Mouse (Mus musculus): ENCODE data around the gene Mog.

The Mog gene

DNA sequence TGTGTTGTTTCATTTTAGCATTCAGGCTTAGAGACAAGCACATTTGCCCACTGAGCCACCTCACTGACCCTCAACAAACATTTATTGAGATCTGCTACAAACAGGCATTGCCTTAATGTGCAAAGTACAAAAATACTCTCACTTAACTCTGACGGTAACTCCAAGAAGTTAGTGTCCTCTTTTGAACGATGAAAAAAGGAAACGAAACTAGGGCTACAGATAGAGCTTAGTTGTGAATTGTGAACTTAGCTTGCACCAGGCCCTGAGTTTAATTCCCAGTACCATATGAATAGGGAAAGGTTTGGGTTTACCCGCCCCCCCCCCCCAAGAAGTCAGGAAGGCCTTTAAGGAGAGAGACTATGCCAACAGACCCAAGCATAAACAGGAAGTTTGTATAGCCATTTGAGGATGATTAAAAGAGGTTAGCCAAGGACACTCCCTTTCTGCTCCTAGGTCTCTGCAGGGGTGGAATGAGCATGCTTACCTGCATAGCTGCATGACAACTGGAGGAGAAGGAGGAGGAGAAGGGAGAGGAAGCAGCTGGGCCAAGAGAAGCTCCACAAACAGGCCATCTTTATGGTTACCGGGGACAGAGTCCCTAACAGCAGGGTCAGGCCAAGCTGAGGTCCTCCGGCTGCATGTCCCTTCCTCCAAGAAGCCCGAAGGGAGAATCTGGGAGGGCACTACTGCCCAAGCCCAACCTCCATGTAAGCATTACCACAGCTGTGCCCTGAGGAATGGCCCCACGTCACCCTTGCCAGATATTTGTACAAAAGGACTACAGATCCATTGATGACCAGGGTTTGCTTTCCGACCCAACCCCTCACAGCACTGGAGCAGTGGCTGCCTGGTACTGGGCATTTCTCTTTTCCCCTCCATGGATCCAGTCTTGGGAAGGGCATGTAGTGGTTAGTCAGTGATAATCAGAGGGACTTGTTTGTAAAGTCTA lies at the start of gene Mog:
Gene Mog, minus strand, starts transcription at position 771 of the 949 bp plus-strand sequence.
- no peak for DNase-seq (ENCODE audit: low spot score)

DNA sequence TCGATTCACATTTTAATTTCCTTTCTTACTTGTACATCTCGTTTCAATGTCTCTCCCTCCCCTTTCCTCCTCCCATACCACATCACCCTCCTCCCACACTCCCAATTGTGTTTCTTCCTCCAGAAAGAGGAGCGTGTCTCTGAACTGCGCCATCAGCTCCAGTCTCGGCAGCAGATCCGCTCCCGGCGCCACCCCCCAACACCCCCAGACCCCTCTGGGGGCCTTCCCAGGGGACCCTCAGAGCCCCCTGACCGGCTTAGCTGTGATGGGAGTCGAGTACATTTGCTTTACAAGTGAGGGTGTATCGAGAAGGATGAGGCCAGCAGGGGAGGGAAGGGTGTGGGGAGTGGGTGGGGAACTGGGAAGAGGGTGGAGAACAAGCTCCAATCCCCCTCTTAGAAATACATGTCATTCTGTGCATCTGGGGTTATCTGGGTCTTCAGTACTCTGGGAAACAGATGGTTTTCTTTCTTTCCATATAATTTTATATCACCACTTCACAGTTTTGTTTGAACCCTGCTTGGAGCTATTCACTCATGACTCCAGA lies 49.6 kb upstream of the Mog start:
- DNase-seq (ENCODE audit: low spot score) = no peak

- no peak for DNase-seq (ENCODE audit: low spot score)
Measured at GRCm38 (mm10) chr17:37072080-37072729, 49.0 kb upstream of the Mog start.

- no peak for DNase-seq (ENCODE audit: low spot score)
Measured at GRCm38 (mm10) chr17:37070121-37070520, 46.9 kb upstream of the Mog start.

DNA sequence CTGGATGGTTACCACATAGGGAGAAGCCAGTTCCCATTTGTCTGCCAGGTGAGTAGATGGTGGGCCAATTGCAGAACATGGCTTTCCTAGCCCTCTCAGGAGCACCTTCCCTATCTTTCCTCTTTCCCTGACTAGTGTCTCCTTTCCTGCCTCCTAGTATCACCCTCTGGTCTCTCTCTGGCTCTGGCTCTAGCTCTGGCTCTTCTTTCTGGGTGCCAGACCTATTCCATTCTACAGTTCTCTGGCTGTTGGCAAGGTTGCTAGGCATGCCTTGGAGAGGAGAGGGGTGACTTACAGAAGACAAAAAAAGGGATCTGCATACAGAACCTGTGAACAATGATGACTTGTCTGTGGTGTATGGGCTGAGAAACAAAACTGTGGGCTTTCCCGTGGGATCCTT lies 44.7 kb upstream of the Mog start:
- DNase-seq (ENCODE audit: low spot score) = no peak

- no peak for DNase-seq (ENCODE audit: low spot score)
Measured at GRCm38 (mm10) chr17:37065993-37066392, 42.8 kb upstream of the Mog start.

GRCm38 (mm10) chr17:37063686-37064495 lies 40.7 kb upstream of the Mog start:
- DNase-seq (ENCODE audit: low spot score) = no peak

GRCm38 (mm10) chr17:37063063-37063462 lies 39.9 kb upstream of the Mog start:
- no peak for DNase-seq (ENCODE audit: low spot score)

DNA sequence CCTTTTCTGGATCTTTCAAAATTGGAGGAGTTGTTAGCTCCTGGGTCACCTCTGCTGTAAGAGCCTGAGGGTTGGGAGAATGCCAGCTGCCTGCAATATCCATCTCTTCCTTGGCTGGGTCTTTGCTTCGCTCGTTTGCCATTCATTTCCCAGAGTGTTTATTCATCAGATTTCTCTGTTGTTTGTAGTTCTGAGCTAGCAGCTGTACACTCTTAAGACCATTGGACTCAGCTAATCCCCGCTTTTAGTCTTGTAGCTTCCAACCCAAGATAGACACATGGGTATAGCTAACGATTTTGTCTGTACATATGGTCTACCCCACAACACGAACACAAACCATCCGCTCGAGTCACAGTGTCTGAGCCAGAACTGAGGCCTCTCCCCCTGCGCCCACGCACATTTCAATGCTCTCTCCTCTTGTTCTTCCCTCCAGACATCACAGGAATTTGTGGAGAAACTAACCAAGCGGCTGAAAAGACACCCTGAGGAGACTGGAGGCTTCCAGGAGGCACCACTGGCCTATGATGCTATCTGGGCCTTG lies 39.0 kb upstream of the Mog start:
- no peak for DNase-seq (ENCODE audit: low spot score)

GRCm38 (mm10) chr17:37061435-37061834 lies 38.2 kb upstream of the Mog start:
- DNase-seq (ENCODE audit: low spot score) = no peak

GRCm38 (mm10) chr17:37056957-37057356 lies 33.8 kb upstream of the Mog start:
- no peak for DNase-seq (ENCODE audit: low spot score)

DNA sequence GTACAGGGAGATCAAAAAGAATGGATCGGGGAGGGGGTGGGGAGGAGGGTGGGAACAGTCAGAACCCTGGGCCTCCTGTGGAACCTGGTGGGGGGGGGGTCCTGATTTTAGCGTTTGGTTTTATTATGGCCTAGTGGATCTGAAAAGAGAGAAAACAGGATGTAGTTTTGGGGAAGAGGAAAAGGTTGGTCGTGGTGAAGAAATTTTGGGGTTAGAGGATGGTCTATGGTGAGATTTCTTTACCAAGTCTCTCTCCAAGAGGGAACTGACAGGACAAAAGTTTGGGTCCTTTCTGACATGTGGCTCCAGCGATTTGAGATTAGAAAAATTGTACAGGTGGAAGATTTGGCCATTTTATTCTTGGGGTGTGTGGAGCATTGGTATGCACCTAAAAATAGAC lies 28.5 kb upstream of the Mog start:
- DNase-seq (ENCODE audit: low spot score) = no peak

DNA sequence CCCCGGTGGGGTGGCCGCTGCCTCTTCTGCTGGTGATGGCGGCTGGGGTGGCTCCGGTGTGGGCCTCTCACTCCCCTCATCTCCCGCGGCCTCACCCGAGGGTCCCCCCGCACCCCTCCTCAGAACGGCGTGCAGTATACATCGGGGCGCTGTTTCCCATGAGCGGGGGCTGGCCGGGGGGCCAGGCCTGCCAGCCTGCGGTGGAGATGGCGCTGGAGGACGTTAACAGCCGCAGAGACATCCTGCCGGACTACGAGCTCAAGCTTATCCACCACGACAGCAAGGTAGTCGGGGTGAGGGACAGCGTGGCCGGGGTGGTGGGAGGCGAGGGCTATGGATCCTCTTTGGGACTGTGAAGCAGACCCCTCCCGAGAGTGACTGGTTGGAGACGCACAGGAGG lies 27.7 kb upstream of the Mog start:
- no peak for DNase-seq (ENCODE audit: low spot score)

DNA sequence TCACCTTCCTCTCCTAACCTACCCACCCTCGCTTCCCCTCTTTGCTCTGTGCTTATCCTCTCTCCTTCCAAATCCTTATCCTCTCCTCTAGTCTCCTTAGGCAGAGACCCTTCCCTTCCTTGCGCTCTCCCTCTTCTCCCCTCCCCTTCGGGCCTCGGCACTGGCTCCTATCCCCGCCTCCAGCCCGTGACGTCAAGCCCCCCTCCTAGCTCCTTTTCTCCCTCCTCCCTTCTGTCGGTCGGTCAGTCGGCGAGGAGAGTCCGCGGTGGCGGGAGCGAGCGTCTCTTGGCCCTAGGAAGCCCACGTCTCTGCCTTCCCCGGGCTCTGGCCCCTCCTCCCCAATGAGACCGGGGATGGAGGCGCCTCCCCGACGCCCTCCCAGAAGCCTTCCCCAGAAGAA lies 27.2 kb upstream of the Mog start:
- DNase-seq (ENCODE audit: low spot score) = peak; percentile 85

GRCm38 (mm10) chr17:37049570-37050310 lies 26.5 kb upstream of the Mog start:
- peak; percentile 75 for DNase-seq (ENCODE audit: low spot score)

DNA sequence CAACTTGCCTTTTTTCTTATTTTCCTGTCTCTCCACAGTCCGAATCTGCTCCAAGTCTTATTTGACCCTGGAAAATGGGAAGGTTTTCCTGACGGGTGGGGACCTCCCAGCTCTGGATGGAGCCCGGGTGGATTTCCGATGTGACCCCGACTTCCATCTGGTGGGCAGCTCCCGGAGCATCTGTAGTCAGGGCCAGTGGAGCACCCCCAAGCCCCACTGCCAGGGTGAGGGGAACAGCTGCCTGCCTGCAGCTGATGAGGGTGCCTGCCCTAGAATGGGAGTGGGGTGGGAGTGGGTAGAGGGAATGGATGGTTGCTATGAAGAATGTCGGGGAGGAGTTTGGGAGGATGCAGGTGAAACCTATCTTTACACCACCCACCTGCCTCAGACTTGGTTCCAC lies 25.2 kb upstream of the Mog start:
- DNase-seq (ENCODE audit: low spot score) = no peak

DNA sequence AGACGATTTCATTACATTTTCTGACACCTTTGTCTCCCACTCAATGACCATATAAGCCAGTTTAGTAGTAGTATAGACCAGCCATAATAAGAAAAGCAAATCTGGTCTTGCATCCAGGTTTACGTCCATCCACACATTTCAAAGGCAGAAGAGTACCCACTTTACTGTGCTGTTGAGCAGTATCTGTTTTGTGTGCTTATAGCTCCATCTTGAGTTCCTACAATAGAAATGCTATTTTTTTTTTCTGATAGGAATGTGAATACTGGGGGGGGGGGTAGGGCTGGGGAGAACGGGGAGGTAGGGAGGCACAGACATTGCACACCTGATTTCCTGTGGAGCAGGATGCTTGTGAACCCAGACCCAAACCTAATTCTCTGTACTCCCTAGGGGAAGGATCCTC lies 24.8 kb upstream of the Mog start:
- DNase-seq (ENCODE audit: low spot score) = no peak

DNA sequence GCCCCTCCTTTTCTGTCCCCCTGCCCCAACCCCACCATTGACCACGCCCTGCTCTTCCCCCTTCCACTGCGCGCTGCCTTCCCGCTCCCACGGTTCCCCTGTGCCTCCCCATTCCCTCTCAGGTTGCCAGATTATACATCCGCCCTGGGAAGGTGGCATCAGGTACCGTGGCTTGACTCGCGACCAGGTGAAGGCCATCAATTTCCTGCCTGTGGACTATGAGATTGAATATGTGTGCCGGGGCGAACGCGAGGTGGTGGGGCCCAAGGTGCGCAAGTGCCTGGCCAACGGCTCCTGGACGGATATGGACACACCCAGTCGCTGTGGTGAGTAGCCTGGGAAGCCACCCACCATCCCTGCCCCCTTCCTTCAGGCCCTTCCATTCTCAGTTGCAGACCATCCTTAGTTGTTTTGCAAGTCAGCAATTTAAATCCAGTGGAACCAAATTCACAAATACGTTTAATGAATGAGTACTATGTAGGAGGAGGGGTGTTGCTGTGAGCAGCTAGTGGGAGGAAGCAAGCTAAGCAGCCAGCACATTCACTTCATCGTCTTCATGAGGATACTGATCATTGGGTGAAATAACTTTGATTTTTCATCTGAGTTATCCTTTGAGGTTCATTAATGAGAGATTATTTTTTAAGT lies 24.3 kb upstream of the Mog start:
- no peak for DNase-seq (ENCODE audit: low spot score)

- peak; percentile 65 for DNase-seq (ENCODE audit: low spot score)
Measured at GRCm38 (mm10) chr17:37046312-37047112, 23.3 kb upstream of the Mog start.

All from urinary bladder, postnatal 14 days (tissue).